In genomic region chr19:7306968-7307367, GRCm38 (mm10) we compare ENCODE assay signal across 8 mouse cellular contexts. TPM values are rescaled to one million over a fixed set of nuclear protein-coding genes. Genes with fewer than 3 reads are reported as not detected.
DNase-seq lines count a peak whose midpoint lies in the region; TF ChIP-seq lines count a peak whose summit lies in the region.

No protein-coding gene starts in this region.

- no peak for TF ChIP-seq POLR2A in bone marrow, adult 2 months (IDR thresholded peaks at IDR 0.05; ENCODE audit: borderline replicate concordance, control insufficient read depth, low read depth, low read length)

- H3K4me3 ChIP-seq in bone marrow, adult 2 months (replicated peaks; ENCODE audit: control insufficient read depth, low read depth, low read length) = no peak overlapping the region

- H3K4me1 ChIP-seq in bone marrow, adult 2 months (ENCODE audit: control insufficient read depth, insufficient read depth, low read length) = peaks cover 18% of the 10 kb centered on the region

- WGBS in bone marrow, adult 2 months = 34% methylated on average over 3 of the region's 3 CpGs

- DNase-seq in heart, adult 18-20 months = peak; percentile 60 to 76
- no peak for DNase-seq in heart, postnatal 25 days (ENCODE audit: low spot score)
- DNase-seq in kidney, adult 11 months = peak; percentile 75
- peak; percentile 45 to 48 for DNase-seq in lung, postnatal 4 days
- no peak for DNase-seq in layer of hippocampus, postnatal 10 days (ENCODE audit: low spot score in 2 of 2)
- no peak for DNase-seq in embryo, embryonic 9.5 days (ENCODE audit: extremely low spot score)
- no peak for DNase-seq in right cerebral cortex, postnatal 25 days

- 0 out of 2 replicates have a peak, but pooled peaks have one; percentile 7 for TF ChIP-seq CTCF in bone marrow, adult 2 months (IDR thresholded peaks at IDR 0.05; ENCODE audit: control insufficient read depth, insufficient read depth, low read length)

- H3K27ac ChIP-seq in bone marrow, adult 2 months (ENCODE audit: control insufficient read depth, insufficient read depth, low read depth, low read length, poor library complexity) = no peak overlapping the region

- intact Hi-C loops in heart, postnatal 25 days (cut with DNase I) = no loop called here

RNA-seq across cellular contexts. Expression of gene Mark2, which starts 34.7 kb away (rescaled TPM):
- total RNA-seq in heart, adult 18-20 months (2021) = 10 to 100 TPM; 43.3 to 49.9 TPM
- total RNA-seq in heart, postnatal 25 days (2021) = 10 to 100 TPM; 49.4 to 55.3 TPM
- 32.0 and 66.7 TPM in 2 replicates for polyA plus RNA-seq in bone marrow, adult 2 months (2011; ENCODE audit: insufficient read depth, insufficient read length, low replicate concordance, missing spikeins)
- total RNA-seq in layer of hippocampus, postnatal 10 days (2021) = 100 to 1,000 TPM; 102 to 110 TPM

RNA-seq across cellular contexts. Expression of gene Rcor2, which starts 39.8 kb away (rescaled TPM):
- 1 to 10 TPM; 4.0 to 6.5 TPM for total RNA-seq in heart, adult 18-20 months (2021)
- total RNA-seq in heart, postnatal 25 days (2021) = 1 to 10 TPM; 6.9 to 7.5 TPM
- polyA plus RNA-seq in bone marrow, adult 2 months (2011; ENCODE audit: insufficient read depth, insufficient read length, low replicate concordance, missing spikeins) = 4.4 and 19.6 TPM in 2 replicates
- 10 to 100 TPM; 22.7 to 24.1 TPM for total RNA-seq in layer of hippocampus, postnatal 10 days (2021)

Comparison
In these comparisons a context has a peak if more than half of its experiments do, and no peak if none do; other contexts are left out.
1. DNase-seq: peak in heart, adult 18-20 months (2 of 2), kidney, adult 11 months (single experiment) and lung, postnatal 4 days (2 of 2); none in heart, postnatal 25 days (single experiment), layer of hippocampus, postnatal 10 days (0 of 2), embryo, embryonic 9.5 days (single experiment) and right cerebral cortex, postnatal 25 days (single experiment).